8 mouse cellular contexts compared by ENCODE assay signal in the genomic region with DNA sequence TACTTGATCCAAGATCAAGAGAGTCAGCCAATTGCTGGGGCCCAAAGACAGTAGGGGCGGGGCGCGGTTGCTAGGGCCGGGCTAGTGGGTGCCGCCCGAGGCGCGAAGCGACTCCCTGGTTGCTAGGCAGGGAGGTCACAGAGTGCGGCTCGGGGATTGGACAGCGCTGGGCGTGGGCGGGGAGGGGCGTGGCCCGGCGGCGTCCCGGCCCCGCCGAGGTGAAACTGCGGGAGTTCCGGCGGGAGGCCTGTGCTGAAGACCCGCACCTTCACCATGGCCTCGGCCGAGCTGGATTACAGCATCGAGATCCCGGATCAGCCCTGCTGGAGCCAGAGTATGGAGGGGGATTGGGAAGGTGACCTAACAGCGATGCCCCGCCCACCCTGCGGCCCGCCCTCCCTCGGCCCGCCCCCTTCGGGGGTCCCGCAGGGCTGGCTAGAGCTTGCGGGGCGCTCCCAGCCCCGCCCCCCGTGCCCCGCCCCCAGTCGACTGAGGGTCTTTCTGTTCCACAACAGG. TPM values are rescaled to one million over a fixed set of nuclear protein-coding genes. Genes with fewer than 3 reads are reported as not detected.
DNase-seq lines count a peak whose midpoint lies in the region; ATAC-seq and TF ChIP-seq lines count a peak whose summit lies in the region.

A gene (plus strand): TSS at position 151 of the 516 bp plus-strand sequence.
A gene (minus strand): TSS at position 325 of the 516 bp plus-strand sequence.

- TF ChIP-seq CTCF in kidney, adult 2 months (conservative IDR thresholded peaks at IDR 0.05; ENCODE audit: insufficient read depth, insufficient read length, low read depth, low read length): no peak
- TF ChIP-seq CTCF in midbrain, postnatal 0 days (IDR thresholded peaks at IDR 0.05): no peak

- H3K4me1 ChIP-seq in embryonic facial prominence, embryonic 12.5 days: peaks cover 25% of the 10 kb centered on the region
- H3K4me1 ChIP-seq in kidney, adult 2 months (ENCODE audit: control insufficient read depth, insufficient read depth, low read length): peaks cover 25% of the 10 kb centered on the region; the same call in 1 of the 2 replicates
- peaks cover 14% of the 10 kb centered on the region for H3K4me1 ChIP-seq in limb, embryonic 14.5 days (ENCODE audit: control insufficient read depth, insufficient read depth, low read length)
- no peaks in the 10 kb centered on the region for H3K4me1 ChIP-seq in midbrain, postnatal 0 days (ENCODE audit: insufficient read depth, low read length)

- H3K4me2 ChIP-seq in embryonic facial prominence, embryonic 12.5 days (replicated peaks): peak within 1 kb of the TSS; percentile 61
- peak within 1 kb of the TSS; percentile 69 for H3K4me2 ChIP-seq in limb, embryonic 14.5 days (replicated peaks; ENCODE audit: low read depth, low read length, severe bottlenecking)
- H3K4me2 ChIP-seq in midbrain, postnatal 0 days (ENCODE audit: low read depth, low read length, poor library complexity, severe bottlenecking): peak within 1 kb of the TSS; percentile 81

- 1% methylated on average over 41 of the region's 43 CpGs for WGBS in embryonic facial prominence, embryonic 12.5 days
- WGBS in kidney, adult 2 months: under 1% methylated on average over 30 of the region's 43 CpGs
- under 1% methylated on average over 24 of the region's 43 CpGs for WGBS in limb, embryonic 14.5 days
- under 1% methylated on average over 39 of the region's 43 CpGs for WGBS in midbrain, postnatal 0 days

- peak within 1 kb of the TSS; percentile 62 for H3K4me3 ChIP-seq in embryonic facial prominence, embryonic 12.5 days
- H3K4me3 ChIP-seq in kidney, adult 2 months (ENCODE audit: insufficient read depth, low read depth, low read length): peak within 1 kb of the TSS; percentile 92
- peak within 1 kb of the TSS; percentile 66 for H3K4me3 ChIP-seq in limb, embryonic 14.5 days (replicated peaks; ENCODE audit: low read length)
- peak within 1 kb of the TSS; percentile 65 for H3K4me3 ChIP-seq in midbrain, postnatal 0 days (ENCODE audit: low read depth, low read length)

- peak; percentile 18 for TF ChIP-seq POLR2A in kidney, adult 2 months (IDR thresholded peaks at IDR 0.05; ENCODE audit: low read depth, low read length)
- TF ChIP-seq POLR2A in limb, embryonic 14.5 days (IDR thresholded peaks at IDR 0.05; ENCODE audit: borderline replicate concordance, extremely low read depth, insufficient read depth, insufficient read length): no peak

- H3K27me3 ChIP-seq in embryonic facial prominence, embryonic 12.5 days: no peaks in the 10 kb centered on the region
- H3K27me3 ChIP-seq in kidney, adult 2 months (replicated peaks; ENCODE audit: control insufficient read depth, insufficient read depth, low read length): no peaks in the 10 kb centered on the region
- no peaks in the 10 kb centered on the region for H3K27me3 ChIP-seq in limb, embryonic 14.5 days (ENCODE audit: control insufficient read depth, insufficient read depth, low read length)
- H3K27me3 ChIP-seq in midbrain, postnatal 0 days (ENCODE audit: insufficient read depth, low read length): no peaks in the 10 kb centered on the region

- H3K9ac ChIP-seq in embryonic facial prominence, embryonic 12.5 days: peak within 1 kb of the TSS; percentile 58
- peak within 1 kb of the TSS; percentile 66 for H3K9ac ChIP-seq in limb, embryonic 14.5 days (ENCODE audit: low read depth, low read length, severe bottlenecking)
- H3K9ac ChIP-seq in midbrain, postnatal 0 days (replicated peaks; ENCODE audit: low read length, poor library complexity, severe bottlenecking): peak within 1 kb of the TSS; percentile 86

- H3K36me3 ChIP-seq in embryonic facial prominence, embryonic 12.5 days: no peaks in the 10 kb centered on the region
- no peaks in the 10 kb centered on the region for H3K36me3 ChIP-seq in kidney, adult 2 months (ENCODE audit: control insufficient read depth, insufficient read depth, low read length)
- no peaks in the 10 kb centered on the region for H3K36me3 ChIP-seq in limb, embryonic 14.5 days (ENCODE audit: control insufficient read depth, insufficient read depth, low read length)
- H3K36me3 ChIP-seq in midbrain, postnatal 0 days (ENCODE audit: insufficient read depth, low read length): no peaks in the 10 kb centered on the region

- H3K9me3 ChIP-seq in embryonic facial prominence, embryonic 12.5 days: no peaks in the 10 kb centered on the region
- H3K9me3 ChIP-seq in limb, embryonic 14.5 days (ENCODE audit: control insufficient read depth, low read length): no peaks in the 10 kb centered on the region
- no peaks in the 10 kb centered on the region for H3K9me3 ChIP-seq in midbrain, postnatal 0 days (ENCODE audit: low read length)

- peak; percentile 85 for DNase-seq in 416B (ENCODE audit: low read depth)
- DNase-seq in adrenal gland, postnatal 36 days: peak; percentile 97
- peak; percentile 92 to 94 for DNase-seq in heart, adult 18-20 months
- peak; percentile 96 for DNase-seq in kidney, adult 2 months
- DNase-seq in limb, embryonic 14.5 days (ENCODE audit: low spot score): peak; percentile 93
- peak; percentile 91 for DNase-seq in midbrain, postnatal 0 days (ENCODE audit: low spot score)
- DNase-seq in spleen, postnatal 10 days (ENCODE audit: low spot score in 2 of 2): peak; percentile 88 to 95

- ATAC-seq in embryonic facial prominence, embryonic 12.5 days (ENCODE audit: insufficient number of reproducible peaks, insufficient read depth, low FRiP score, low TSS enrichment): peak; percentile 97
- peak; percentile 98 for ATAC-seq in limb, embryonic 14.5 days (ENCODE audit: low FRiP score, low read depth)
- ATAC-seq in midbrain, postnatal 0 days (ENCODE audit: low FRiP score): peak; percentile 94

- peak within 1 kb of the TSS; percentile 88 for H3K27ac ChIP-seq in embryonic facial prominence, embryonic 12.5 days
- peak within 1 kb of the TSS; percentile 93 for H3K27ac ChIP-seq in kidney, adult 2 months (ENCODE audit: insufficient read depth, low read depth, low read length)
- peak within 1 kb of the TSS; percentile 84 for H3K27ac ChIP-seq in limb, embryonic 14.5 days (replicated peaks; ENCODE audit: low read depth, low read length)
- peak within 1 kb of the TSS; percentile 72 for H3K27ac ChIP-seq in midbrain, postnatal 0 days (ENCODE audit: low read depth, low read length)

RNA-seq across cellular contexts. Expression of the first gene that starts in this region (rescaled TPM):
- 10 to 100 TPM; 54.2 to 97.3 TPM for total RNA-seq in adrenal gland, postnatal 36 days (2021)
- polyA plus RNA-seq in embryonic facial prominence, embryonic 12.5 days (2016; fragmentation: Nextera tagmentation; extraction: Ambion mirVana): 11.3 and 11.8 TPM in 2 replicates
- total RNA-seq in heart, adult 18-20 months (2021): 10 to 100 TPM; 24.8 to 35.7 TPM
- polyA plus RNA-seq in kidney, adult 2 months (2012; rRNA removed): 88.1 and 93.5 TPM in 2 replicates
- polyA plus RNA-seq in limb, embryonic 14.5 days (2012; rRNA removed): 7.7 and 11.2 TPM in 2 replicates
- 10.5 and 12.0 TPM in 2 replicates for polyA plus RNA-seq in limb, embryonic 14.5 days (2014; fragmentation: Nextera tagmentation; extraction: Ambion mirVana)
- 7.6 and 10.5 TPM in 2 replicates for total RNA-seq in midbrain, postnatal 0 days (2014; rRNA removed)
- polyA plus RNA-seq in midbrain, postnatal 0 days (2015; fragmentation: Nextera tagmentation; extraction: Ambion mirVana): 9.7 and 12.6 TPM in 2 replicates

RNA-seq across cellular contexts. Expression of the second gene that starts in this region (rescaled TPM):
- total RNA-seq in adrenal gland, postnatal 36 days (2021): 1 to 10 TPM; 2.8 to 3.5 TPM
- polyA plus RNA-seq in embryonic facial prominence, embryonic 12.5 days (2016; fragmentation: Nextera tagmentation; extraction: Ambion mirVana): 0.64 and 1.3 TPM in 2 replicates
- under 1 TPM in 1 of 2 experiments, not detected in 1; 0.15 TPM for total RNA-seq in heart, adult 18-20 months (2021)
- polyA plus RNA-seq in kidney, adult 2 months (2012; rRNA removed): 0.25 and 0.53 TPM in 2 replicates
- 1.4 and 1.9 TPM in 2 replicates for polyA plus RNA-seq in limb, embryonic 14.5 days (2012; rRNA removed)
- polyA plus RNA-seq in limb, embryonic 14.5 days (2014; fragmentation: Nextera tagmentation; extraction: Ambion mirVana): 0.40 and 1.3 TPM in 2 replicates
- total RNA-seq in midbrain, postnatal 0 days (2014; rRNA removed): 1.8 and 3.1 TPM in 2 replicates
- polyA plus RNA-seq in midbrain, postnatal 0 days (2015; fragmentation: Nextera tagmentation; extraction: Ambion mirVana): 2.5 and 2.6 TPM in 2 replicates

Comparison
In these comparisons a context has a peak if more than half of its experiments do, and no peak if none do; other contexts are left out.
1. Peak in every context shown above with its lines: DNase-seq, ATAC-seq, H3K4me3 ChIP-seq and H3K27ac ChIP-seq.